ENCODE assay signal across 8 mouse cellular contexts in the genomic region with DNA sequence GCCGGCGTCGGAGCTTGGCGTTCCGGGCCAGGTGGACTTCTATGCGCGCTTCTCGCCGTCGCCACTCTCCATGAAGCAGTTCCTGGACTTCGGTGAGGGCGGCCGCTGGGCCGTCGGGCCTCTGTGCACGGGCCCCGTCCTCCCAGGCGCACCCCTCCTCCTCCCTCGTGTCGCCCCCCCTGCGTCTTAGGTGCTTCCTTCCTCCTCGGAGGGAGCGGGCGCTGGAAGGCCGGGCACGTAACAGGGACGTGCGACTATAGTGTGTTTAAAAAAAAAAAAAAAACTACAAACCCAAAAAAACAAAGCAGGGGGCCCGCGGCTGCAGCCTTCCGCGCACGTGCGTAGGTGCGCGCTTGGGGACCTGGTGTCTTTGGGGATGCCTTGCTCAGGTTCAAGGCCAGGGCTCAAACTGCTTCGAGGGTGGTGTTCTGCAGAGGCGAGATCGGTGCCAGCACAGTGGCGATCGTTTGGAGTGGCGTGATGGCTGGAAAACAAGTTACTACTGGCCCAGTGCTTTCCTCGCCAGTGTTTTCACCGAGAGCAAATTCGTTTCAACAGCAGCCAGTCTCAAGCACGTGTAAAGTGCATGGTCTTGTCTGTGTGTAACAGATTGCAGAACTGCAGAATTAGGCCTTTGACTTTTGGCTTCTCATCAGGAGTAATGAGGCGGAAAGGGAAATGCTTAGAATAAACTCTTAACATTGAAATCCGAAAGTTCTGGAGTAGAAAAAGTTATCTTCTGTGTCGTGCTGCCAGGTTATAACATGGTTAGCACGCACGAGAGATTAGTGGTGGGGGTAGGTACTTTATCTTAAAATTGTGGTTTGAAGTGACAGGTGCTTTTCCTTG. TPM values are rescaled to one million over a fixed set of nuclear protein-coding genes. Genes with fewer than 3 reads are reported as not detected.
A peak's percentile ranks its signal among the peaks of the same experiment; 100 is the strongest.
DNase-seq lines count a peak whose midpoint lies in the region.

No protein-coding gene starts in this region.

- H3K36me3 ChIP-seq in forebrain, embryonic 10.5 days (replicated peaks), result peaks cover 14% of the 10 kb centered on the region
- H3K36me3 ChIP-seq in hindbrain, embryonic 10.5 days, result peaks cover 5% of the 10 kb centered on the region; the same call in 1 of the 2 replicates
- H3K36me3 ChIP-seq in megakaryocyte, embryonic 14.5 days (replicated peaks; ENCODE audit: low read length), result peaks cover 30% of the 10 kb centered on the region

- H3K4me3 ChIP-seq in forebrain, embryonic 10.5 days, result peak overlapping the region; percentile 86
- H3K4me3 ChIP-seq in hindbrain, embryonic 10.5 days, result peak overlapping the region; percentile 80
- H3K4me3 ChIP-seq in megakaryocyte, embryonic 14.5 days (replicated peaks), result peak overlapping the region; percentile 96

- peak; percentile 63 for DNase-seq in embryo, embryonic 10 days (ENCODE audit: low spot score)
- no peak for DNase-seq in embryo, embryonic 11 days
- DNase-seq in adrenal gland, postnatal 10 days, result peak; percentile 58
- DNase-seq in forebrain, embryonic 10.5 days (ENCODE audit: extremely low spot score, low spot score), result peak; percentile 40
- DNase-seq in hindbrain, embryonic 10.5 days (ENCODE audit: low spot score), result no peak
- peak; percentile 42 to 44 for DNase-seq in layer of hippocampus, postnatal 10 days (ENCODE audit: low spot score in 2 of 2)
- peak; percentile 59 to 62 for DNase-seq in spleen, postnatal 36 days (ENCODE audit: low spot score in 2 of 2)

- WGBS in forebrain, embryonic 10.5 days, result 5% methylated on average over 51 of the region's 51 CpGs
- 4% methylated on average over 51 of the region's 51 CpGs for WGBS in hindbrain, embryonic 10.5 days

- H3K9me3 ChIP-seq in forebrain, embryonic 10.5 days, result no peaks in the 10 kb centered on the region
- H3K9me3 ChIP-seq in hindbrain, embryonic 10.5 days, result no peaks in the 10 kb centered on the region
- no peaks in the 10 kb centered on the region for H3K9me3 ChIP-seq in megakaryocyte, embryonic 14.5 days

- peak overlapping the region; percentile 96 for H3K27ac ChIP-seq in forebrain, embryonic 10.5 days
- peak overlapping the region; percentile 96 for H3K27ac ChIP-seq in hindbrain, embryonic 10.5 days

- peaks cover 28% of the 10 kb centered on the region for H3K4me1 ChIP-seq in forebrain, embryonic 10.5 days
- H3K4me1 ChIP-seq in hindbrain, embryonic 10.5 days (replicated peaks), result peaks cover 26% of the 10 kb centered on the region
- H3K4me1 ChIP-seq in megakaryocyte, embryonic 14.5 days, result peaks cover 39% of the 10 kb centered on the region

- H3K27me3 ChIP-seq in forebrain, embryonic 10.5 days (ENCODE audit: poor library complexity, severe bottlenecking), result no peaks in the 10 kb centered on the region
- no peaks in the 10 kb centered on the region for H3K27me3 ChIP-seq in hindbrain, embryonic 10.5 days (ENCODE audit: insufficient read depth, poor library complexity, severe bottlenecking)
- no peaks in the 10 kb centered on the region for H3K27me3 ChIP-seq in megakaryocyte, embryonic 14.5 days (replicated peaks)

RNA-seq across cellular contexts. Expression of a gene that starts 0.7 kb away (rescaled TPM):
- total RNA-seq in adrenal gland, postnatal 10 days (2021), result 10 to 100 TPM; 66.4 to 80.4 TPM
- polyA plus RNA-seq in forebrain, embryonic 10.5 days (2016; fragmentation: Nextera tagmentation; extraction: Ambion mirVana), result 50.4 and 58.7 TPM in 2 replicates
- polyA plus RNA-seq in hindbrain, embryonic 10.5 days (2016; fragmentation: Nextera tagmentation; extraction: Ambion mirVana), result 34.5 and 56.1 TPM in 2 replicates
- total RNA-seq in layer of hippocampus, postnatal 10 days (2021), result 10 to 100 TPM; 34.2 to 37.4 TPM
- 16.5 and 24.0 TPM in 2 replicates for polyA plus RNA-seq in megakaryocyte, embryonic 14.5 days (2012; ENCODE audit: insufficient read depth, low replicate concordance)

Comparison
In these comparisons a context has a peak if more than half of its experiments do, and no peak if none do; other contexts are left out.
1. DNase-seq: peak in embryo, embryonic 10 days (single experiment), adrenal gland, postnatal 10 days (single experiment), forebrain, embryonic 10.5 days (single experiment), layer of hippocampus, postnatal 10 days (2 of 2) and spleen, postnatal 36 days (2 of 2); none in embryo, embryonic 11 days (single experiment) and hindbrain, embryonic 10.5 days (single experiment).
2. Peak in every context shown above with its lines, with median percentiles within 50 percentile points of each other: H3K4me3 ChIP-seq.